Mouse (Mus musculus): ENCODE results near the gene Plcg2. TPM values are rescaled to one million over a fixed set of nuclear protein-coding genes. Genes with fewer than 3 reads are reported as not detected.

The Plcg2 gene
- polyA plus RNA-seq (2014; fragmentation: Nextera tagmentation; extraction: Ambion mirVana), result 0.50 and 0.93 TPM in 2 replicates

- Histone ChIP-seq H3K27ac (ENCODE audit: low read depth, low read length) (no peak within 1 kb of the TSS), H3K4me3 (ENCODE audit: low read depth, low read length) (peak within 1 kb of the TSS; percentile 42), H3K9me3 (ENCODE audit: control insufficient read depth, low read length) (no peaks in the 10 kb centered on the region), H3K9ac (replicated peaks; ENCODE audit: low read depth, low read length) (peak within 1 kb of the TSS; percentile 54), H3K27me3 (ENCODE audit: control insufficient read depth, insufficient read depth, low read length) (peaks cover 9% of the 10 kb centered on the region), H3K4me2 (ENCODE audit: low read depth, low read length) (peak within 1 kb of the TSS; percentile 99), H3K4me1 (ENCODE audit: control insufficient read depth, insufficient read depth, low read length) (peaks cover 5% of the 10 kb centered on the region; the same call in 1 of the 2 replicates), H3K36me3 (ENCODE audit: control insufficient read depth, insufficient read depth, low read length) (no peaks in the 10 kb centered on the region)
- ATAC-seq (ENCODE audit: low read depth), result peak; percentile 56
- WGBS, result under 1% methylated on average over 58 of the region's 62 CpGs
Measured at GRCm38 (mm10) chr8:117498179-117498914, at the start of gene Plcg2. Gene Plcg2, plus strand, starts transcription at chr8:117498291.

- H3K27ac ChIP-seq (ENCODE audit: low read depth, low read length), result no peak overlapping the region; the same call in 1 of the 2 replicates
- H3K36me3 ChIP-seq (ENCODE audit: control insufficient read depth, insufficient read depth, low read length), result peaks cover 50% of the 10 kb centered on the region
- H3K4me3 ChIP-seq (ENCODE audit: low read depth, low read length), result no peak overlapping the region
- no peak overlapping the region for H3K4me2 ChIP-seq (ENCODE audit: low read depth, low read length)
- H3K4me1 ChIP-seq (ENCODE audit: control insufficient read depth, insufficient read depth, low read length), result peaks cover 11% of the 10 kb centered on the region; the same call in 1 of the 2 replicates
- no peaks in the 10 kb centered on the region for H3K27me3 ChIP-seq (ENCODE audit: control insufficient read depth, insufficient read depth, low read length)
- H3K9ac ChIP-seq (replicated peaks; ENCODE audit: low read depth, low read length), result no peak overlapping the region
- peak; percentile 43; the same call in 1 of the 2 replicates for ATAC-seq (ENCODE audit: low read depth)
- no peaks in the 10 kb centered on the region for H3K9me3 ChIP-seq (ENCODE audit: control insufficient read depth, low read length)
- WGBS, result 52% methylated on average over 9 of the region's 9 CpGs
Measured at GRCm38 (mm10) chr8:117451072-117451471, 47.0 kb upstream of the Plcg2 start.

GRCm38 (mm10) chr8:117453974-117454373 lies 44.1 kb upstream of the Plcg2 start:
- H3K9me3 ChIP-seq (ENCODE audit: control insufficient read depth, low read length), result no peaks in the 10 kb centered on the region
- 82% methylated on average over 6 of the region's 6 CpGs for WGBS

GRCm38 (mm10) chr8:117454516-117455116 lies 43.5 kb upstream of the Plcg2 start:
- 93% methylated on average over 14 of the region's 14 CpGs for WGBS
- no peak overlapping the region for H3K4me2 ChIP-seq (ENCODE audit: low read depth, low read length)
- H3K9ac ChIP-seq (replicated peaks; ENCODE audit: low read depth, low read length), result no peak overlapping the region
- ATAC-seq (ENCODE audit: low read depth), result no peak
- no peak overlapping the region for H3K4me3 ChIP-seq (ENCODE audit: low read depth, low read length)
- H3K36me3 ChIP-seq (ENCODE audit: control insufficient read depth, insufficient read depth, low read length), result peaks cover 37% of the 10 kb centered on the region
- no peaks in the 10 kb centered on the region for H3K9me3 ChIP-seq (ENCODE audit: control insufficient read depth, low read length)
- H3K27ac ChIP-seq (ENCODE audit: low read depth, low read length), result no peak overlapping the region
- H3K4me1 ChIP-seq (ENCODE audit: control insufficient read depth, insufficient read depth, low read length), result peaks cover 3% of the 10 kb centered on the region; the same call in 1 of the 2 replicates
- no peaks in the 10 kb centered on the region for H3K27me3 ChIP-seq (ENCODE audit: control insufficient read depth, insufficient read depth, low read length)

More at GRCm38 (mm10) chr8:117453974-117454373, 44.1 kb upstream of the Plcg2 start:
- no peaks in the 10 kb centered on the region for H3K27me3 ChIP-seq (ENCODE audit: control insufficient read depth, insufficient read depth, low read length)
- H3K36me3 ChIP-seq (ENCODE audit: control insufficient read depth, insufficient read depth, low read length), result peaks cover 41% of the 10 kb centered on the region
- no peak overlapping the region for H3K27ac ChIP-seq (ENCODE audit: low read depth, low read length)
- no peak overlapping the region for H3K9ac ChIP-seq (replicated peaks; ENCODE audit: low read depth, low read length)
- H3K4me1 ChIP-seq (ENCODE audit: control insufficient read depth, insufficient read depth, low read length), result peaks cover 4% of the 10 kb centered on the region; the same call in 1 of the 2 replicates
- H3K4me2 ChIP-seq (ENCODE audit: low read depth, low read length), result no peak overlapping the region
- ATAC-seq (ENCODE audit: low read depth), result no peak
- H3K4me3 ChIP-seq (ENCODE audit: low read depth, low read length), result no peak overlapping the region

- Histone ChIP-seq H3K4me1 (ENCODE audit: control insufficient read depth, insufficient read depth, low read length) (no peaks in the 10 kb centered on the region), H3K9ac (replicated peaks; ENCODE audit: low read depth, low read length) (no peak overlapping the region), H3K9me3 (ENCODE audit: control insufficient read depth, low read length) (no peaks in the 10 kb centered on the region), H3K27ac (ENCODE audit: low read depth, low read length) (no peak overlapping the region), H3K4me3 (ENCODE audit: low read depth, low read length) (no peak overlapping the region), H3K4me2 (ENCODE audit: low read depth, low read length) (no peak overlapping the region), H3K27me3 (ENCODE audit: control insufficient read depth, insufficient read depth, low read length) (no peaks in the 10 kb centered on the region), H3K36me3 (ENCODE audit: control insufficient read depth, insufficient read depth, low read length) (peaks cover 33% of the 10 kb centered on the region)
- no peak for ATAC-seq (ENCODE audit: low read depth)
- 98% methylated on average over 6 of the region's 6 CpGs for WGBS
Measured at GRCm38 (mm10) chr8:117455701-117456100, 42.4 kb upstream of the Plcg2 start.

- no peak overlapping the region for H3K9ac ChIP-seq (replicated peaks; ENCODE audit: low read depth, low read length)
- H3K27me3 ChIP-seq (ENCODE audit: control insufficient read depth, insufficient read depth, low read length), result no peaks in the 10 kb centered on the region
- no peaks in the 10 kb centered on the region for H3K9me3 ChIP-seq (ENCODE audit: control insufficient read depth, low read length)
- no peaks in the 10 kb centered on the region for H3K4me1 ChIP-seq (ENCODE audit: control insufficient read depth, insufficient read depth, low read length)
- no peak overlapping the region for H3K27ac ChIP-seq (ENCODE audit: low read depth, low read length)
- H3K4me2 ChIP-seq (ENCODE audit: low read depth, low read length), result no peak overlapping the region
- no peak for ATAC-seq (ENCODE audit: low read depth)
- no peak overlapping the region for H3K4me3 ChIP-seq (ENCODE audit: low read depth, low read length)
- peaks cover 22% of the 10 kb centered on the region for H3K36me3 ChIP-seq (ENCODE audit: control insufficient read depth, insufficient read depth, low read length)
- 72% methylated on average over 5 of the region's 5 CpGs for WGBS
Measured at GRCm38 (mm10) chr8:117458440-117458839, 39.7 kb upstream of the Plcg2 start.

- Histone ChIP-seq H3K9me3 (ENCODE audit: control insufficient read depth, low read length) (no peaks in the 10 kb centered on the region), H3K9ac (replicated peaks; ENCODE audit: low read depth, low read length) (no peak overlapping the region), H3K36me3 (ENCODE audit: control insufficient read depth, insufficient read depth, low read length) (0 out of 2 replicates have a peak, but pooled peaks cover 3% of the 10 kb centered on the region), H3K4me2 (ENCODE audit: low read depth, low read length) (no peak overlapping the region), H3K4me1 (ENCODE audit: control insufficient read depth, insufficient read depth, low read length) (no peaks in the 10 kb centered on the region), H3K27me3 (ENCODE audit: control insufficient read depth, insufficient read depth, low read length) (no peaks in the 10 kb centered on the region), H3K4me3 (ENCODE audit: low read depth, low read length) (no peak overlapping the region), H3K27ac (ENCODE audit: low read depth, low read length) (no peak overlapping the region)
- ATAC-seq (ENCODE audit: low read depth), result no peak
- 50% methylated on average over 11 of the region's 11 CpGs for WGBS
Measured at GRCm38 (mm10) chr8:117462701-117463284, 35.3 kb upstream of the Plcg2 start.

GRCm38 (mm10) chr8:117464525-117464924 lies 33.6 kb upstream of the Plcg2 start:
- no peaks in the 10 kb centered on the region for H3K36me3 ChIP-seq (ENCODE audit: control insufficient read depth, insufficient read depth, low read length)
- no peaks in the 10 kb centered on the region for H3K27me3 ChIP-seq (ENCODE audit: control insufficient read depth, insufficient read depth, low read length)
- no peak for ATAC-seq (ENCODE audit: low read depth)
- no peak overlapping the region for H3K27ac ChIP-seq (ENCODE audit: low read depth, low read length)
- over 99% methylated on average over 6 of the region's 6 CpGs for WGBS
- H3K4me3 ChIP-seq (ENCODE audit: low read depth, low read length), result no peak overlapping the region
- H3K9me3 ChIP-seq (ENCODE audit: control insufficient read depth, low read length), result no peaks in the 10 kb centered on the region
- no peaks in the 10 kb centered on the region for H3K4me1 ChIP-seq (ENCODE audit: control insufficient read depth, insufficient read depth, low read length)
- no peak overlapping the region for H3K9ac ChIP-seq (replicated peaks; ENCODE audit: low read depth, low read length)
- no peak overlapping the region for H3K4me2 ChIP-seq (ENCODE audit: low read depth, low read length)

- no peaks in the 10 kb centered on the region for H3K9me3 ChIP-seq (ENCODE audit: control insufficient read depth, low read length)
- H3K36me3 ChIP-seq (ENCODE audit: control insufficient read depth, insufficient read depth, low read length), result no peaks in the 10 kb centered on the region
- H3K27ac ChIP-seq (ENCODE audit: low read depth, low read length), result no peak overlapping the region
- 36% methylated on average over 5 of the region's 5 CpGs for WGBS
- peak; percentile 70 for ATAC-seq (ENCODE audit: low read depth)
- peaks cover 6% of the 10 kb centered on the region for H3K4me1 ChIP-seq (ENCODE audit: control insufficient read depth, insufficient read depth, low read length)
- no peak overlapping the region for H3K9ac ChIP-seq (replicated peaks; ENCODE audit: low read depth, low read length)
- H3K4me3 ChIP-seq (ENCODE audit: low read depth, low read length), result no peak overlapping the region
- no peaks in the 10 kb centered on the region for H3K27me3 ChIP-seq (ENCODE audit: control insufficient read depth, insufficient read depth, low read length)
- no peak overlapping the region for H3K4me2 ChIP-seq (ENCODE audit: low read depth, low read length)
Measured at GRCm38 (mm10) chr8:117465250-117465649, 32.8 kb upstream of the Plcg2 start.
